Mouse (Mus musculus) liver, embryonic 12.5 days (tissue): Measurements from ENCODE around the gene Gm21693. TPM values are rescaled to one million over a fixed set of nuclear protein-coding genes. Genes with fewer than 3 reads are reported as not detected.
"Not testable (repeated sequence)": the region's sequence is repeated elsewhere in the genome, so short reads cannot be mapped to it uniquely, and the experiment has no call there.

Source experiments
- ATAC-seq: fragments of 200-750 bp; cut with Nextera tagmentation; 2 replicates; pipeline ENCODE4 v1.8.0; 2017; ENCODE audit warnings: moderate number of reproducible peaks, mild to moderate bottlenecking, moderate library complexity
- H3K27ac ChIP-seq: fragments of 300-500 bp; sonication (generic); 2 replicates; pipeline ENCODE4 v1.5.1; 2016; ENCODE audit warnings: mild to moderate bottlenecking
- H3K27me3 ChIP-seq: fragments of 300-500 bp; sonication (generic); replicated peaks from 2 replicates; pipeline ENCODE4 v1.6.1; 2016; ENCODE audit warnings: mild to moderate bottlenecking, moderate library complexity
- H3K36me3 ChIP-seq: fragments of 300-500 bp; sonication (generic); 2 replicates; pipeline ENCODE4 v1.6.1; 2016; ENCODE audit warnings: mild to moderate bottlenecking, moderate library complexity
- H3K4me1 ChIP-seq: fragments of 300-500 bp; sonication (generic); 2 replicates; pipeline ENCODE4 v1.6.1; 2016
- H3K4me2 ChIP-seq: fragments of 300-500 bp; sonication (generic); 2 replicates; pipeline ENCODE4 v1.6.1; 2016; ENCODE audit warnings: mild to moderate bottlenecking, moderate library complexity
- H3K4me3 ChIP-seq: fragments of 300-500 bp; sonication (generic); 2 replicates; pipeline ENCODE4 v1.5.1; 2016; ENCODE audit warnings: mild to moderate bottlenecking, moderate library complexity
- H3K9ac ChIP-seq: fragments of 300-500 bp; sonication (generic); 2 replicates; pipeline ENCODE4 v1.6.1; 2016; ENCODE audit warnings: mild to moderate bottlenecking, moderate library complexity
- H3K9me3 ChIP-seq: fragments of 300-500 bp; sonication (generic); replicated peaks from 2 replicates; pipeline ENCODE4 v1.6.1; 2016; ENCODE audit warnings: mild to moderate bottlenecking, moderate library complexity
- WGBS: fragments of 180-500 bp; shearing (Covaris S2); methylation state at CpG from one replicate; pipeline ENCODE4 v1.1.7; 2016; ENCODE audit not compliant: insufficient replicate concordance; 5-methylcytosine and 5-hydroxymethylcytosine counted together
- polyA plus RNA-seq: library from polyadenylated mRNA; unstranded; fragments of >200 nt; fragmentation: Nextera tagmentation; extraction: Ambion mirVana; gene quantifications from 2 replicates; pipeline ENCODE4 v1.2.1, GENCODE M21; 2016

Gm21693 gene
- not detected in 2 replicates for polyA plus RNA-seq

DNA sequence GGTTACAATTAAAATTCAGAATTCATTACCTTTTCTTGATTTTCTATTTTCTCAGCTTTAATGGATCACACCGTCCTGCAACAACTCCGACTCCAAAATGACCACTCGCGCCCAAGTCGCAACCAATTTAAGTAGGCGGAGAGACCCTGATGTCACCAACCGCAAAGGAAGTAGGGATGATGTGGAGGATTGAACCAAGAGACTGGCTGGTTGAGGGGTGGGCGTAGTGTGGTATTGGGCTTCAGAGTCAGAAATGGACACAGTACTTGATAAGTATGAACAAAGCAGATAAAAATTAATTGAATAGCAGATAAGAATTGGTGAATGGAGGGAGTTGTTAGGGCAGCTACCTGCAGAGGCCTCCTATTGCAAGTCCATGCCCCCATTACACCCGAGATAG lies at the start of gene Gm21693:
TSS of gene Gm21693 (minus strand) at position 101 of the 400 bp plus-strand sequence.
- no CpG with 5 or more reads among the region's 9 CpGs for WGBS
- H3K4me3 ChIP-seq, ATAC-seq, H3K4me2 ChIP-seq, H3K9ac ChIP-seq, H3K36me3 ChIP-seq, H3K9me3 ChIP-seq, H3K4me1 ChIP-seq, H3K27ac ChIP-seq, H3K27me3 ChIP-seq: not testable (repeated sequence)

DNA sequence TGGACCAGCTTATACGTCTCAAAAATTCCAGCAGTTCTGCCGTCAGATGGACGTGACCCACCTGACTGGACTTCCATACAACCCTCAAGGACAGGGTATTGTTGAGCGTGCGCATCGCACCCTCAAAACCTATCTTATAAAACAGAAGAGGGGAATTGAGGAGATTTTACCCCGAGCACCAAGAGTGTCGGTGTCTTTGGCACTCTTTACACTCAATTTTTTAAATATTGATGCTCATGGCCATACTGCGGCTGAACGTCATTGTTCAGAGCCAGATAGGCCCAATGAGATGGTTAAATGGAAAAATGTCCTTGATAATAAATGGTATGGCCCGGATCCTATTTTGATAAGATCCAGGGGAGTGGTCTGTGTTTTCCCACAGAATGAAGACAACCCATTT lies 4.5 kb downstream of the Gm21693 start:
- not testable (repeated sequence) for H3K9ac ChIP-seq, ATAC-seq, H3K4me3 ChIP-seq, H3K4me2 ChIP-seq, H3K4me1 ChIP-seq, H3K27me3 ChIP-seq, H3K27ac ChIP-seq, H3K9me3 ChIP-seq, H3K36me3 ChIP-seq
- 60% methylated on average over 1 of the region's 11 CpGs for WGBS

DNA sequence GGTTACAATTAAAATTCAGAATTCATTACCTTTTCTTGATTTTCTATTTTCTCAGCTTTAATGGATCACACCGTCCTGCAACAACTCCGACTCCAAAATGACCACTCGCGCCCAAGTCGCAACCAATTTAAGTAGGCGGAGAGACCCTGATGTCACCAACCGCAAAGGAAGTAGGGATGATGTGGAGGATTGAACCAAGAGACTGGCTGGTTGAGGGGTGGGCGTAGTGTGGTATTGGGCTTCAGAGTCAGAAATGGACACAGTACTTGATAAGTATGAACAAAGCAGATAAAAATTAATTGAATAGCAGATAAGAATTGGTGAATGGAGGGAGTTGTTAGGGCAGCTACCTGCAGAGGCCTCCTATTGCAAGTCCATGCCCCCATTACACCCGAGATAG lies 38.8 kb downstream of the Gm21693 start, which contains the start of gene Gm21677:
TSS of gene Gm21677 (minus strand) at position 101 of the 400 bp plus-strand sequence.
- H3K9ac ChIP-seq, H3K36me3 ChIP-seq, H3K4me2 ChIP-seq, H3K9me3 ChIP-seq, H3K27ac ChIP-seq, H3K4me1 ChIP-seq, ATAC-seq, H3K27me3 ChIP-seq, H3K4me3 ChIP-seq: not testable (repeated sequence)
- WGBS, result no CpG with 5 or more reads among the region's 9 CpGs

Other genes starting within 250 kb of the Gm21693 start
- gene Gm21677, start 38.9 kb downstream of the Gm21693 start, polyA plus RNA-seq, result not detected in 2 replicates
- gene Gm21704, start 64.8 kb upstream of the Gm21693 start, polyA plus RNA-seq, result not detected in 2 replicates
- not detected in 2 replicates for gene Gm21708, start 64.8 kb upstream of the Gm21693 start, polyA plus RNA-seq